Mouse (Mus musculus): Measurements from ENCODE around the gene Scyl1. TPM values are rescaled to one million over a fixed set of nuclear protein-coding genes. Genes with fewer than 3 reads are reported as not detected.

Scyl1 gene
- total and polyA plus RNA-seq, 3 experiments = 36.0 to 64.1 TPM; not detected in 1

GRCm38 (mm10) chr19:5804371-5804899 is 33.2 kb upstream of the Scyl1 start (continued):
- TF ChIP-seq RAD21 (IDR thresholded peaks at IDR 0.05; ENCODE audit: low read depth, low read length) (no peak), MYC (IDR thresholded peaks at IDR 0.05; ENCODE audit: low read depth, low read length) (0 out of 2 replicates have a peak, but pooled peaks have one; percentile 37)

- Histone ChIP-seq H3K4me3 (ENCODE audit: control insufficient read depth in 1 of 2, insufficient read depth in 1 of 2, low read depth in 2 of 2, low read length in 2 of 2) (peak overlapping the region; percentile 39 to 64), H3K27me3 (ENCODE audit: control insufficient read depth in 1 of 2, insufficient read depth in 2 of 2, low read length in 2 of 2) (no peaks in the 10 kb centered on the region), H3K4me1 (ENCODE audit: control insufficient read depth in 1 of 2, insufficient read depth in 2 of 2, low read length in 2 of 2) (peaks cover 0 to 28% of the 10 kb centered on the region in 2 experiments; a peak in 3 of 4 replicates), H3K79me2 (ENCODE audit: control insufficient read depth, insufficient read depth, low read length, poor library complexity) (peaks cover 38% of the 10 kb centered on the region), H3K36me3 (ENCODE audit: control insufficient read depth in 1 of 2, insufficient read depth in 2 of 2, low read length in 2 of 2) (peaks cover 0 to 12% of the 10 kb centered on the region in 2 experiments; a peak in 2 of 4 replicates), H3K27ac (ENCODE audit: control insufficient read depth, low read depth, low read length) (peak overlapping the region; percentile 92), H3K9me3 (replicated peaks; ENCODE audit: insufficient read depth, low read length) (no peaks in the 10 kb centered on the region), H3K9ac (ENCODE audit: control insufficient read depth, low read depth, low read length, poor library complexity, severe bottlenecking) (peak overlapping the region; percentile 91)
- DNase-seq (ENCODE audit: low read depth, low spot score) = no peak
- peak; percentile 61; the same call in 1 of the 2 replicates for TF ChIP-seq MAZ (IDR thresholded peaks at IDR 0.05; ENCODE audit: low read depth, low read length)
- 0 out of 2 replicates have a peak, but pooled peaks have one; percentile 8 for TF ChIP-seq MYC (IDR thresholded peaks at IDR 0.05; ENCODE audit: low read depth, low read length)
- TF ChIP-seq ZKSCAN1 (IDR thresholded peaks at IDR 0.05; ENCODE audit: low read depth, low read length) = no peak
- no peak for TF ChIP-seq MAFK (IDR thresholded peaks at IDR 0.05; ENCODE audit: borderline replicate concordance, low read depth, low read length)
- peak; percentile 61; the same call in 1 of the 2 replicates for TF ChIP-seq MXI1 (IDR thresholded peaks at IDR 0.05; ENCODE audit: low read depth, low read length)
- peak; percentile 65; the same call in 1 of the 2 replicates for TF ChIP-seq ZMIZ1 (IDR thresholded peaks at IDR 0.05; ENCODE audit: low read depth, low read length)
- no peak for TF ChIP-seq E2F4 (IDR thresholded peaks at IDR 0.05; ENCODE audit: borderline replicate concordance, low read depth, low read length)
Measured at GRCm38 (mm10) chr19:5803881-5804279, 32.7 kb upstream of the Scyl1 start.

GRCm38 (mm10) chr19:5803041-5803880 is 32.0 kb upstream of the Scyl1 start:
- peaks cover 0 to 28% of the 10 kb centered on the region in 2 experiments; a peak in 3 of 4 replicates for H3K4me1 ChIP-seq (ENCODE audit: control insufficient read depth in 1 of 2, insufficient read depth in 2 of 2, low read length in 2 of 2)
- H3K9me3 ChIP-seq (replicated peaks; ENCODE audit: insufficient read depth, low read length) = no peaks in the 10 kb centered on the region
- H3K27ac ChIP-seq (ENCODE audit: control insufficient read depth, low read depth, low read length) = peak overlapping the region; percentile 98
- H3K79me2 ChIP-seq (ENCODE audit: control insufficient read depth, insufficient read depth, low read length, poor library complexity) = peaks cover 42% of the 10 kb centered on the region
- DNase-seq (ENCODE audit: low read depth, low spot score) = peak; percentile 99
- peak overlapping the region; percentile 95 for H3K9ac ChIP-seq (ENCODE audit: control insufficient read depth, low read depth, low read length, poor library complexity, severe bottlenecking)
- peak overlapping the region; percentile 39 to 71 for H3K4me3 ChIP-seq (ENCODE audit: control insufficient read depth in 1 of 2, insufficient read depth in 1 of 2, low read depth in 2 of 2, low read length in 2 of 2)
- peaks cover 2 to 12% of the 10 kb centered on the region in 2 experiments for H3K36me3 ChIP-seq (ENCODE audit: control insufficient read depth in 1 of 2, insufficient read depth in 2 of 2, low read length in 2 of 2)
- no peaks in the 10 kb centered on the region for H3K27me3 ChIP-seq (ENCODE audit: control insufficient read depth in 1 of 2, insufficient read depth in 2 of 2, low read length in 2 of 2)
- TF ChIP-seq CHD2 (IDR thresholded peaks at IDR 0.05; ENCODE audit: low read length) (no peak; the same call in 1 of the 2 replicates), ZKSCAN1 (IDR thresholded peaks at IDR 0.05; ENCODE audit: low read depth, low read length) (no peak), NRF1 (IDR thresholded peaks at IDR 0.05; ENCODE audit: insufficient read depth, low read depth, low read length, poor library complexity, severe bottlenecking) (peak; percentile 95), TAL1 (IDR thresholded peaks at IDR 0.05; ENCODE audit: low read length) (no peak), CHD1 (IDR thresholded peaks at IDR 0.05; ENCODE audit: low read depth, low read length) (no peak; the same call in 1 of the 2 replicates), RCOR1 (IDR thresholded peaks at IDR 0.05; ENCODE audit: low read depth, low read length) (no peak), BHLHE40 (IDR thresholded peaks at IDR 0.05; ENCODE audit: borderline replicate concordance, low read depth, low read length) (no peak), SIN3A (IDR thresholded peaks at IDR 0.05; ENCODE audit: low read length) (peak; percentile 63; the same call in 1 of the 2 replicates), ETS1 (IDR thresholded peaks at IDR 0.05; ENCODE audit: low read depth, low read length) (peak; percentile 48; the same call in 1 of the 2 replicates), POLR2AphosphoS2 (IDR thresholded peaks at IDR 0.05; ENCODE audit: low read length) (peak; percentile 76), USF1 (IDR thresholded peaks at IDR 0.05; ENCODE audit: low read depth, low read length) (no peak), MXI1 (IDR thresholded peaks at IDR 0.05; ENCODE audit: low read depth, low read length) (peak; percentile 46; the same call in 1 of the 2 replicates), CTCF (IDR thresholded peaks at IDR 0.05 in 2 of 3, conservative IDR thresholded peaks at IDR 0.05 in 1 of 3; ENCODE audit: control insufficient read depth in 1 of 3, insufficient read depth in 1 of 3, low read depth in 2 of 3, low read length in 3 of 3, poor library complexity in 1 of 3, severe bottlenecking in 1 of 3) (no peak), E2F4 (IDR thresholded peaks at IDR 0.05; ENCODE audit: borderline replicate concordance, low read depth, low read length) (no peak), ELF1 (IDR thresholded peaks at IDR 0.05; ENCODE audit: low read depth, low read length) (no peak), RAD21 (IDR thresholded peaks at IDR 0.05; ENCODE audit: low read depth, low read length) (no peak), MYB (IDR thresholded peaks at IDR 0.05; ENCODE audit: low read depth, low read length) (no peak), KAT2A (conservative IDR thresholded peaks at IDR 0.05; ENCODE audit: low read depth, low read length) (no peak; the same call in 1 of the 2 replicates), GATA1 (IDR thresholded peaks at IDR 0.05; ENCODE audit: low read depth, low read length) (no peak), UBTF (IDR thresholded peaks at IDR 0.05; ENCODE audit: borderline replicate concordance, insufficient read depth, low read depth, low read length) (no peak; the same call in 1 of the 2 replicates)
